Mouse (Mus musculus) retina, embryonic 14.5 days (tissue): ENCODE measurements at regions not wholly inside any gene's neighbourhood (a gene's known extent, or its start where the extent isn't known, plus 50 kb on each side); places are given as distances from the start of the nearest gene placed in this dataset.

Source experiments
- DNase-seq: peaks from one replicate; pipeline ENCODE4 v3.0.0-alpha.2; 2015; ENCODE audit warnings: low spot score

DNA sequence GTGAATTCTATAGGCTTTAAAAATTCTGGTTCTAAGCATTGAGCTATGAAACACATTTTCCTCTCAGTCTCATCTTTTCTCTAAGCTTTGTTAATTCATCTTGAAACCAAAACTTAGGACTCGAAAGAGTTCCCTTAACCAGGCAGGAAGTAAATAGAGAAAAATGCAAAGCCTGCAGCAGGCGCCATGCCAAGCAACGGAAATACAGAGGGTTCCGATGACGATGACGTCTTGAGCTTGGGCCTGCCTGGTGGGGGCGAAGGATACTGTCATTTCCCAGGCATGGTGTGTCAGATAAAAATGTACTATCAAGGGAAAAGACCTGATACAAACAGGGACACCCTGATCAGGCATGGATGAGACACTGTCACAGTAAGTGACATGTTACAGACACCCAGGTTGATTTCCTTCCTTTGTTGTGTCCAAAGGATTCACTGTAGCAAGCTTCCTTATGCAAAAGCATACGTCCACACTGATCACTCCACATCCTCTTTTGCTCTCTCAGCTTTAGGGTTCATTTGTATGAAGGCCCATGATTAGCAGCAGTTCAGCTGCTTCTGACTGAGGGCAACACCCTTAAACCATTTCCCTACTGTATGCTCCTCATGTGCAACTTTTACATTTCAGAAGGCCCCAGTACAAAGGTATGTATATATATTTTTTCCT is 135.0 kb downstream of the Cemip2 start:
- no peak for DNase-seq

GRCm38 (mm10) chr19:21913748-21914611 is 135.8 kb downstream of the Cemip2 start:
- DNase-seq = peak; percentile 63

DNA sequence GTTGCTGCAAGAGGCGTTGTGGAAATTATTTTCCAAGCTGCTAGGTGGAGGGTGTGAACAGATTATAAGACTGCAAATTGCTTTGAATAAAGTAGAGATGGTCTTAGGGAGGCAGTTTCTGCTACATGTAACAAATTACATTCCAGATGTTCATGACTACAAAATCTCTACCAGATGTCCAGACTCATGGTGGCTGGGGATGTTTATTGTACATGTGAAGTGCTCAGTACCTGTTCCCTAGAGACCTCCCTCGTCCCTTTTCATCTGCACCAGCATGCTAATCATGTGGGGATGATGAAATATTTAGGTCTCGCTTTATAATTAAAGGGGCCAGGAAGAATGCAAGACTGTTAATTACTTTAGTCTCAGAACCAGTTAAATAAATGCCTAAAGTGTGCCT is 136.5 kb downstream of the Cemip2 start:
- DNase-seq = peak; percentile 51

DNA sequence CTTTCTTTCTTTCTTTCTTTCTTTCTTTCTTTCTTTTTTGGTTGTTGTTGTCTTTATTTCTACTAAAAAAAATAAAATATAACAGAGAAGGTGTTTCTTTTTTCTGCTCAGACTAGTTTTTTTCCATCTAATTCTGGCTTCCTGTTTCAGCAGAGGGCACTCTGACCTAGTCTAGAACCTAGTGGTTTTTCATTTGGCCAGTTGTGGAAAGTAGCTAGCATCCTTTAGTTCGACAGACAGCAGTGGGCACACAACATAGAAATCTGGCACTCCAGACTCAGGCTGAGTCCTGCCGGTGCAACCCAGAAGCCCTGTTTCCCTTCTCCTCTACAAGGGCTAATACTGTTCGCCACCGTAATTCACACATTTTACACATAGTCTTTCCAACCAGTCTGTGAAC is 140.0 kb downstream of the Cemip2 start:
- no peak for DNase-seq

DNA sequence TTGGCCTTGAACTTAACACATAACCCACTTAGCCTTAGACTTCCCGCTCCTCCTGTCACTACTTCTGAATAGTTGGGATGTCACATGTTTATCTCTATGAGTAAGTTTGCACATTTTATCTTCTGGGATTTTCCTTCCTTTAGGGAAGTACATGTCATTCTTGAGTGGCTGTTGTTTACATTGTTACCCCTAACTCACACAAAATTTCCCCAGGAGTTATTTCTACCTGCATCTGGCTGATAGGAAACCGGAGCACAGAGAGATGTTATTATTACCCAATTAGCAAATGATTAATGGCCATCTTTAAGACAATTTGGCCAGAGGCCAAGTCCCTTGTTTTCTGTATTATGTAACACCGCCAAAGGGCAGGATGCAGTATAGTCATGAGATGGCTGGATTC is 140.9 kb downstream of the Cemip2 start:
- no peak for DNase-seq

- no peak for DNase-seq
These were observed 162.0 kb downstream of the Cemip2 start for GRCm38 (mm10) chr19:21940114-21940513.

- no peak for DNase-seq
These were observed 163.6 kb downstream of the Cemip2 start for GRCm38 (mm10) chr19:21941720-21942119.

- peak; percentile 51 for DNase-seq
These were observed 164.1 kb downstream of the Cemip2 start for GRCm38 (mm10) chr19:21942286-21942685.

- DNase-seq = no peak
These were observed 165.3 kb downstream of the Cemip2 start for GRCm38 (mm10) chr19:21943407-21943806.

GRCm38 (mm10) chr19:21946262-21946922 is 168.2 kb downstream of the Cemip2 start:
- no peak for DNase-seq

DNA sequence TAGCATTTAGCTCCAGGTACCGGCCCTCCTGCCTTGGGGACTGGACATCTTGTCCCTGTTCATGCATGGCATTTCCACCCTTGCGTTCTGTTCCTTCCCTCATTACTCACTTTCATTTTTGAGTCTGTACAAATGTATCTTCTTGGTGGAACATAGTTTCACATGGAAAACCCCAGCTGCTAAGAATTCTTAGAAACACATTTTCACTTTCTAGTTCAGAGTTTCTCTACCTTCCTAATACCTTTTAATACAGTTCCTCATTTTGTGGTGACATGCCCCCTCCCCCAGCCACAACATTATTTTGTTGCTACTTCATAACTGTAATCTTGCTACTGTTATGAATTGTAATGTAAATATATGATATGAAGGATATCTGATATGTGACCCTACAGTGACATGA is 169.9 kb downstream of the Cemip2 start:
- no peak for DNase-seq

DNA sequence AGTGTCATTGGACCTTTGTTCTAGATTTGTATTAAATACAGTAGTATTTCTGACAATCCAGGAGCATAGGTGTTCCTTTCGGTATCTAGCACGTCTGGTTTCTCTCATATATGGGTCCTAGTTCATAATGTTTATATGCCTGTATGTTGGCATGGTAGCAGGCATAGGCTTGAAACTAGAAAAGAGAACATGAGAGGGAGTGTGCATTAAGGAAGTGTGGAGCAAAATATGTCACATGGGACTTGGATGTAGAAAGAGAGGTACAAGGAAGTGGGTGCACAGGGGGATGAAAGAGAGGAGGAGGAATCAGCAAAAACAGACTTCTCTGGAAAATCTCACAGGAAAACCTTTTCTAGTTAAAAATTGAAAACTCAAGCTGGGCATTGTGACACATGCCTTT is 176.2 kb upstream of the Trpm3 start:
- no peak for DNase-seq

GRCm38 (mm10) chr19:21989857-21990256 is 149.0 kb upstream of the Trpm3 start:
- DNase-seq = no peak

DNA sequence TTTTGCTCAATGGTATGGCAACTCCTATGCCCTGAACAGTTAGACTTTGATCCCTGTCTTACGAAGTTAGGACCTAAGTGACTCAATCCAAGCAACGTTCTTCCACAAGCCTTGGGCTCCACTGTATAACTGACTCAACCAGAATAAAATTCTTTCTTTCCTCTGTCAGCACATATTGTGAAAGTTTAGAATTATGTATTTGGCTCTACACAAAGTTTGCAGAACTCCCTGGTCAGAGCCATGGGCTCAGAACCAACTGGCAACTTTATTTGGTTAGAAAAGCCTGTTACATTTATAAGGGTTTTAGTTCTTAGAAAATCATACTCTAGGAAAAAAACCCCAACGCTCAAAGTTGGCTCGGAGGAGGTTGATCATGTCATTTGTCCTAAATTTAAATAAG is 147.9 kb upstream of the Trpm3 start:
- DNase-seq = no peak

DNA sequence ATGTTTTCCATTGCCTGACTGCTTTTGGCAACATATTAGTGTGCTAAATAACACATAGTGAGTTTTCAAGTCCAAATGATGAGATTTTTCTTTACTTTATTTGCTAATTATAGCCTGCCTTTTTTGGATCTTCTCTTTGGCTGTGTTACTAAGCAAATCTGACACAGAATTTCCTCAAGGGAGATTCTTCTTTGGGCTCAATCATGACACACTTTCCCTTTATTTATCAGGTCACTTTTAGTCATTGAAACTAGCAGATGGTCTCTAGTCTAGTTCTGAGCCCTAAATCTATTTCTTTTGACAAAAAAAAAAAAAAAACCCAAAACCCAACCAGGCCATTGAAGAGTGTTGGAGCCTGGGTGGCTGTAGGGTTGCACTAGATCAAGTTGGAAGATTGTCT is 147.4 kb upstream of the Trpm3 start:
- DNase-seq = no peak

GRCm38 (mm10) chr19:21999621-22000020 is 139.2 kb upstream of the Trpm3 start:
- no peak for DNase-seq

- no peak for DNase-seq
These were observed 130.6 kb upstream of the Trpm3 start for GRCm38 (mm10) chr19:22008053-22008935.

DNA sequence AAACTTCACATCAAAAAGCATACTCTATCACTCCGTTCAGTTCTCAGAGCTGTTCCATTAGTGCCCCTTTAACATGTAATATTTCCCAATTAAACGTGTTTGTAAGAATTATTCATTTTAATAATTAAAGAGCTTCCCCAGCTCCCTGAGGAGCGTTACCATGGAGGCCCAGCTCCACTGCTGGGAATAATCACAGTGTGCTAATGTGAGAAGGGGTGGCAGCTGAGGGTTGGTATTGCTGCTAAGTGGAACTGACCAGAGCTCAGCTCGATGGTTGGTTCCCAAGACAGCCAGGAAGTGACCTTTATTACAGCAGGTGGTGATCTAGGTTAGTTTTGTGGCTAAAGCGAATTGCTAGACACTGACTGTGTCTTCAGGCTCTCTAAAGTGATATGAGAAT is 128.6 kb upstream of the Trpm3 start:
- DNase-seq = peak; percentile 35

DNA sequence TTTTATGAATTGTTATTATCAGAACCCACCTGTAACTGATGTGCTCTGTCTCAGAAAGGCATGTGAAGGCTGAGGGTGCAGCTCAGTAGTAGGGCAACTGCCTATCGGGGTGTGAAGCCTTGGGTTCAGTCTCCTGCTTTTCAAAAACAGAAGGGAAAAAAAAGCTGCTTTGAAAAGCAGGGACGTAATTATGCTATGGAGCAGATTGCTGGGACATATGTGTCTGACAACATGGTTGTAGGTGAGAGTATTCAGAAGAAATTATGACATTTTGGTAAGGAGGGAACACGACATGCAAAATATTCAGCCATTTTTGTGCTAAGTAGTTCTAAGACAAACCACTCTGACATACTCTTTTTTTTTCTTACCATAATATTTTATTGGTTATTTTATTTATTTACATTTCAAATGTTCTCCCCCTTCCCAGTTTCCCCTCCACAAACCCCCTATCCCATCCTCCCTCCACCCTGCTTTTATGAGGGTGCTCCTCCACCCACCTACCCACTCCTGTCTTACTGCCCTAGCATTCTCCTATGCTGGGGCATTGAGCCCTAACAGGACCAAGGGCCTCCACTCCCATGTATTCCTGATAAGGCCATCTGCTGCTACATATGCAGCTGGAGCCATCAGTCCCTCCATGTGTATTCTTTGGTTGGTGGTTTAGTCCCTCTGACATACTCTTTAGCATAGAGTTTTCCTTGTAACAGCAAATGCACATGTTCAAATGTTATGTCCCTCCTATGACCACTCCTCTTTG is 122.8 kb upstream of the Trpm3 start:
- DNase-seq = no peak

- no peak for DNase-seq
These were observed 121.4 kb upstream of the Trpm3 start for GRCm38 (mm10) chr19:22017425-22017824.

GRCm38 (mm10) chr19:22027577-22027976 is 111.3 kb upstream of the Trpm3 start:
- DNase-seq = no peak
